Mouse (Mus musculus) left cerebral cortex, postnatal 14 days (tissue): ENCODE results near the gene Rplp2. TPM values are rescaled to one million over a fixed set of nuclear protein-coding genes. Genes with fewer than 3 reads are reported as not detected.
A peak's percentile ranks its signal among the peaks of the same experiment; 100 is the strongest.
"Not testable (repeated sequence)": the region's sequence is repeated elsewhere in the genome, so short reads cannot be mapped to it uniquely, and the experiment has no call there.

ENCODE experiments used
- DNase-seq, 2 experiments: peaks; one replicate each; pipeline ENCODE4 v3.0.0; 2021 to 2022; ENCODE audit warnings: low spot score in 2 of 2, mixed read lengths in 1 of 2
- intact Hi-C: fragments of 180-260 bp; cut with DNase I; formaldehyde crosslinking; loops from one replicate; pipeline ENCODE4 v1.15.1; 2025
- total RNA-seq, 2 experiments: library from RNA; stranded (reverse); gene quantifications; 2 replicates each; pipeline ENCODE4 v1.2.3; 2021

The Rplp2 gene
- total RNA-seq, 2 experiments from 2014 or later: 572 to 599 TPM

DNA sequence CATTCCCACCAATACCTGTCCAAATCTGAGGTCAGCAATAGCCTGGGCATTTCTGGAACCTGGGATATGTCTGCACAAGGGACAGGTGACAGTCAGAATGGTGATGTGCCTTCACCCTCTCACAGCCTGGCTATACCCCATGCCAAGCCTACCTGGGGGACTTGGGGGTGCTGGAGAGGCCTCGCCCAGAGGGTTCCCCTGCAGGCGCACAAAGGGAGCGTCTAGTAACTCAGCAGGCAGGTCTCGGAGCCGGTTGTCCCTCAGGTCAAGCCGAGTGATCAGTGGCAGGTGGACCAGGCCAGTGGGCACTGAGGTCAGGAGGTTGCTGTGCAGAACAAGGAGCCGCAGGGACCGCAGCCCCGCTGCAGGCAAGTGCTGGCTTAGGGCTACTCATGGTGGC is 5.7 kb upstream of the Rplp2 start:
- intact Hi-C loops: no loop called here
- no peak for DNase-seq

DNA sequence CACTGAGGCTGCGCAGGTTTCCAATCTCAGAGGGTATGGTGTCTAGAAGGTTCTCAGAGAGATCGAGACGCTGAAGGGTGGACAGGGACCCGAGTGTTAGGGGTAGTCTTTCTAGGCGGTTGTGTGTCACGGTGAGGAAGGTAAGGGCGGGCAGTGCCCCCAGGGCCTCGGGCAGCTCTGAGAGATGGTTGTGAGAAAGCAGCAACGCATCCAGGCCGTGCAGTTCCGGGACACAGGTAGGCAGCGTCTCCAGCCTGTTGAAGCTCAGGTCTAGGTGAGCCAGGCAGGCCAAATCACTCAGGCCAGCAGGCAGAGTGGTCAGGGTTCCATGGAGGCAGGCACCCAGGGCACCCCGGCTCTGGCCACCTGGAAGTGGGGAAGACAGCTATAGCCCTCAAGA is 5.0 kb upstream of the Rplp2 start:
- DNase-seq: no peak
- intact Hi-C loops: no loop called here

DNA sequence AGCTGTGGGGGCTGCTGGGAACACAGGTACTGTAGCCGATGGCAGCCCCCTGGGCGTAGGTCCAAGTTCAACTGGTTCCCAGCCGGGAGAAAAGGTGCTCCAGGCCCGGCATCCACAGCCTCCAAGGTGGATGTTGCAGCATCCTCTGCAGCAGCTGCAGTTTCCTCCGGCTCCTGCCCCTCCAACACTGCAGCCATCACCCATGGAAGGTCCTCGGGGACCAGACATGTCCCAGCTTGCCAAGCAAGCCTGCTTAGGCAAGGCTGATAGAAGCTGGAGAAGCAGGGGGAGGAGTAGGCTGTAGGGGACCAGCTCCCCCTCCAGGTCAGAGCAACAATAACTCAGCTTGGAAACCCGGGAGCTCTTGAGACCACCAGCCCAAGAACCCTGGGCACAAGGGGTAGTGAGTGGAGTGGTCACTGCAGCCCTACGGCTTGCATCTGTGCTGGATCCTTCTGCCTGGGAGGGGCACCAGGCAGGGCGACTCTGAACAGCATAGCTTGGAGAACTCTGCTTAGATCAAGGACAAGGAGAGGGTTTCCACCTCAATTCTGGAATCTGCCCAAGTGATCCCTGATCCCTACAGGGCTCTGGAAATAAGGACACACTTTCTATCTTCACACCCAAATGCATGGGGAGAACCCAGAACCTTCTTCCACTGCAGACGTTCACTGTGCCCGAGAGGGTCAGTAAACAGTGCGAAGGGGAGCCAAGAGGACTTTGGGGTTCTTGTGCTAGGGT is 3.9 kb upstream of the Rplp2 start:
- no peak for DNase-seq
- intact Hi-C loops: no loop called here

DNA sequence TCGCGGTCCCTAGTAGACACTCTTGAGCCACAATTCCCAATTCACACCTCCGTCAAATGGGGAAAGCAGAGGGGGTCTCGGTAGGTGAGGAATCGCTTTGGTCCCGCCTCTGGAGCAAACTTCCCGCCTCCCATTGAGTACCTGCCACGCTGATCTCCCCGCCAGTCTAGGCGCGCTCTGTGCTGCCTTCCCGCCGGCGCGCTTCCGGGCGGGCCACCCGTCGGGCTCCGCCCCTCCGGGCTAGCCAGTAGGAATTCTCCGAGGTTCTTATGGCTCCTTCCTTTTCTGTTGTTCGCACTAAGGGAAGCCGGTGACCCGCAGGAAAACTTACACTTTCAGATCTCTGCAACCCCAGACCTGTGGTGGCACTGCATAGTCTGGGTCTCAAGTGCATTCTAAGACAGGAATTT is 3.3 kb upstream of the Rplp2 start, which contains the start of gene Pidd1:
TSS of gene Pidd1 (minus strand) at position 198 of the 410 bp plus-strand sequence.
- no peak for DNase-seq
- intact Hi-C loops: no loop called here

DNA sequence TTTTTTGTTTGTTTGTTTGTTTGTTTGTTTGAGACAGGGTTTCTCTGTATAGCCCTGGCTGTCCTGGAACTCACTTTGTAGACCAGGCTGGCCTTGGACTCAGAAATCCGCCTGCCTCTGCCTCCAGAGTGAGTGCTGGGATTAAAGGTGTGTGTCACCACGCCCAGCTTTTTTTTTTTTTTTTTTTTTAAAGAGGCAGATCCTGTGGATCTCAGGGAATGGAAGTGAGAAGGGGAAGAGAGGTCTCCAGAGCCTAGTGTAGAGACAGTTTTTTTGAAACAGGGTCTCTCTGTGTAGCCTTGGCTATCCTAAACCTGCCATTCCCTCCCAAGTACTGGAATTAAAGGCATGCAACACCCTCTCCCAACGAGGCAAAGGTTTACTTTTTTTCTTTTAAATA is 796 bp upstream of the Rplp2 start:
- DNase-seq, intact Hi-C loops: not testable (repeated sequence)

DNA sequence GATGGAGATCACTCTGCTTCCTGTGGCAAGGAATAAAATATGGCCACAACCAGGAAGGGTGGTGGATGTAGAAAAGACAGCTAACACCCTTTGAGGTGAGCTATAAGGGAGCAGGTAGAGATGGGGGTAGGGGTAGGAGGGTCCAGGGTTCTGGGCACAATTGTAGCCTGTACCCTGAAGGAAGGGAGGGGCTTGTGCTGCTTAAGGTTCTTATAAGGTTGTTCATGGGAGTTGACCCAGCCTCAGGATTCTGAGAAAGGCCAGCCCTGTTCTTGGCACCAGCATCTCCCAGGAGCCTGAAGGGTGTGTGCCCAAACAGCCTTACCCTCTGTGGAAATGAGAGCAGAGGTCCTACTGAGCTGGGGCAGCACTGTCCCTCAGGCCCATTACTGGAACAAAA is 4.8 kb downstream of the Rplp2 start:
- intact Hi-C loops: no loop called here
- DNase-seq: no peak

DNA sequence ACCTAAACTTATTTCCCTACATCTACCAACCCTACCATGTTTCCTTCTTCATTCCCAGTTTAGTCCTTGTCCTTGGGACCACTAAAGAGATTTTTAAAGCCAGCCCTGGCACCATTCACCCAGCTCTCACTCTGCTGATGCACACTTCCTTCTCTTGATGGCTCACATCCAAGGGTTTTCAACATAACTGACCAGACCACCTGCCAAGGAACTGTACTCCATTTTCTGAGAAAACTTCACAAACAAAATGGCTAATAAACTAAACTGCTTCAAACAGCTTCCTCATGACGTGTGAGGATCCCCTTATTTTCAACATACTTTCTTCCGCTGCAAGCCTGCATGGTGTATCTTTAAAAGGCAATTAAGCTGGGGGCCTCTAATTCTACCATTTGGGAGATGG is 6.5 kb downstream of the Rplp2 start:
- intact Hi-C loops: no loop called here
- no peak for DNase-seq

DNA sequence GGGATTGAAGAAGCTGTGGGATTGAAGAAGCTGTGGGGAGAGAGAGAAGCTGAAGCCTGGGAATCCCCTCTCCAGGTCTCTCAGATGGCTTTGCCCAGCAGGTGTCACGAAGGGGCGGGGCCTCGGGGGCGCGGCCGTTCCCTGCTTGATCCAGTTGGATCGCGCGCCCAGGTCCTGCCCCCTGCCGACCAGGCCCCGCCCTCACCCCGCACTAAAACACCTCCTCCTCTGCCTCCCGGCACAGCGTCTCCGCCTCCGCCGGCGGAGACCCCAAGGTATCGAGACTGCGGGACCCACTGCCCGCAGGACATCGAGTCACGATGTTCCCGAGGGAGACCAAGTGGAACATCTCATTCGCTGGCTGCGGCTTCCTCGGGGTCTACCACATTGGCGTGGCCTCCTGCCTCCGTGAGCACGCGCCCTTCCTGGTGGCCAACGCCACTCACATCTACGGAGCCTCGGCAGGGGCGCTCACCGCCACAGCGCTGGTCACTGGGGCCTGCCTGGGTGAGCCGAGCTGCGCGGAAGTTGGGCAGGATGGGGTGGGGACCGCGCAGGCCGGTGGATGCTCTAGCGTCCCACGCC is 7.9 kb downstream of the Rplp2 start, which contains the start of gene Pnpla2:
TSS of gene Pnpla2 (plus strand) at position 232 of the 585 bp plus-strand sequence.
- intact Hi-C loops: no loop called here
- peak; percentile 93 to 95 for DNase-seq

DNA sequence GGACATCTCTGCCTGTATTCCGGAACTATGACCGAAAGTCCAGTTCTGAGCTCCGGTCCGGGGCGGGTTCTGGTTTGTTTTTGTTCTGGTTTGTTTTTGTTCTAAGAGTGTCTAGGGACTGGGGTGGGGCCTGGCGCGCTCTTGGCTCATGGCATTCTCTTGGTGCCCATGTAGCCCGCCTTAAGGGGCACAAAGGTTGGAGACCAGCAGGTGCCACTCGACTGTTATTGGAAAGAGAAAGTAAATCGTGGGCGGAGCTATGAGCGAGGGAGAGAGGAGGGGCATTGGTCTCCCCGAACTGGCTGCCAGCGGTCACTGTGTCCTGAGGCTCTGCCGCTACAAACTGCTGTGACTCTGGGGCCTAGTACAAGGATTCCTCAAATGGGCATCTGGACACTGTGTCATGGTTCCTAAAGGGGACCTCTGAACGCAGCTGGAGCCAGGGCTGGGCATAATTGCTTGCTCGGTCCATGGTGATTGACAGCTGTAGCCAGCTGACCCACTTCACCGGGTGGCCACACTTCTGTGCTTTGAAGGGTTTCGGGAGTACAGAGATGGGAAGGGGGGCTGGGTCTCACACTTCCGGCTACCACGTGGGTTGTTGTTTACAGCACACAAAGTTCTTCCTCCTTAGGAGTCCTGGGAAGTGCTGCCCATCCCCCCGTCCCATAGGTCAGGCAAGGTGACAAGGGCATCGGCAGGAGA is 8.6 kb downstream of the Rplp2 start:
- DNase-seq: peak; percentile 52 to 79

DNA sequence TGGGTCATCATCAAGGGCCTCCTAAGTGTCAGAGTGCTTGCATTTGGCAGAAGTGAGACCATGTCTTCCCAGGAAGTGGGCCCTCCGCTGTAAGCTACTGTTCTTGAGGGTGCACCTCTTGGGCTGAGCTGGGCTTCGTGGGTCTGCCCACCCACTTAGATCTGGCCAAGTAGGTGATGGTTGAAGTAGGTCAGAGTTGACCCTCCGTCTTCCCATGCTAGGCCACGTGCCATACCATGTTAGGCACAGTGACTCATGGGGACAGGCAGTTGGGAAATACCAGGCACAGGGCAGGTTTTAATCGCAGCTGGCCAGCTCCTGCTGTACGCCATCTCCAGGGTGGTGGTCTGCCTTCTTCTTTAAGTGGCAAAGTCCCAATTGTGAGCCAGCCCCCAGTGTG is 9.6 kb downstream of the Rplp2 start:
- intact Hi-C loops: no loop called here
- no peak for DNase-seq

More for the DNA sequence above, 8.6 kb downstream of the Rplp2 start:
- intact Hi-C loops: no loop called here

DNA sequence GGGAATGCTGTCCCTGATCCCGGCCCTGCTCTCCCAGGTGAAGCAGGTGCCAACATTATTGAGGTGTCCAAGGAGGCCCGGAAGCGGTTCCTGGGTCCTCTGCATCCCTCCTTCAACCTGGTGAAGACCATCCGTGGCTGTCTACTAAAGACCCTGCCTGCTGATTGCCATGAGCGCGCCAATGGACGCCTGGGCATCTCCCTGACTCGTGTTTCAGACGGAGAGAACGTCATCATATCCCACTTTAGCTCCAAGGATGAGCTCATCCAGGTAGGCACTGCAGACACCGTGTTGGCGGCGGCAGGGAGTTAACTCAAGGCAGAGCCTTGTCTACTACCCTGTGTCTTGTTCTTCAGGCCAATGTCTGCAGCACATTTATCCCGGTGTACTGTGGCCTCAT is 10.1 kb downstream of the Rplp2 start:
- intact Hi-C loops: no loop called here
- DNase-seq: no peak

DNA sequence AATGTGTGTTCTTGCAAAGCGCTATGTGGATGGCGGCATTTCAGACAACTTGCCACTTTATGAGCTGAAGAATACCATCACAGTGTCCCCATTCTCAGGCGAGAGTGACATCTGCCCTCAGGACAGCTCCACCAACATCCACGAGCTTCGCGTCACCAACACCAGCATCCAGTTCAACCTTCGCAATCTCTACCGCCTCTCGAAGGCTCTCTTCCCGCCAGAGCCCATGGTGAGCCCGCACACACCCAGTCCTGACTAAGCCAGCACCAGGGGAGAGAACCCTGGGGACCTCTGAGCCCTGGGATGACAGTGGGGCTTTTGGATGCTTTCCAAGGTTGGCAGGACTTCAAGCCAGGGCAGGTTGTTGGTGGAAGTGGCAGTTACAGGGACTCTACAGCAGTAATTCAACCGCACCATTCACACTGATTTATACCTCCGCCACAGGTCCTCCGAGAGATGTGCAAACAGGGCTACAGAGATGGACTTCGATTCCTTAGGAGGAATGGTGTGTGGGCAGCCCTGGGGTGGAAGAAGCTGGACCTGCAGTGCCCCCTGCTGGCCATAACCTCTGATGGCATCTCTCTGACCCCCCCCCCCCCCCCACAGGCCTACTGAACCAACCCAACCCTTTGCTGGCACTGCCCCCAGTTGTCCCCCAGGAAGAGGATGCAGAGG is 11.0 kb downstream of the Rplp2 start:
- DNase-seq: no peak
- intact Hi-C loops: no loop called here

DNA sequence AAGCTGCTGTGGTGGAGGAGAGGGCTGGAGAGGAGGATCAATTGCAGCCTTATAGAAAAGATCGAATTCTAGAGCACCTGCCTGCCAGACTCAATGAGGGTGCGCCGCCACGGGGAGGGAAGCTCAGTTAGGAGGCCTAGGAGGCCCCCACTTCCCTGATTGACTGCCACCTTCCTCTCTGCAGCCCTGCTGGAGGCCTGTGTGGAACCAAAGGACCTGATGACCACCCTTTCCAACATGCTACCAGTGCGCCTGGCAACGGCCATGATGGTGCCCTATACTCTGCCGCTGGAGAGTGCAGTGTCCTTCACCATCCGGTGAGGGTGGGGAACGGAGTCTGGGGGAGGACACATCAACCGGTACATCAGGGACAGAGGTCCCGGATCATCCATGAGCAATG is 11.5 kb downstream of the Rplp2 start:
- intact Hi-C loops: no loop called here
- DNase-seq: no peak

DNA sequence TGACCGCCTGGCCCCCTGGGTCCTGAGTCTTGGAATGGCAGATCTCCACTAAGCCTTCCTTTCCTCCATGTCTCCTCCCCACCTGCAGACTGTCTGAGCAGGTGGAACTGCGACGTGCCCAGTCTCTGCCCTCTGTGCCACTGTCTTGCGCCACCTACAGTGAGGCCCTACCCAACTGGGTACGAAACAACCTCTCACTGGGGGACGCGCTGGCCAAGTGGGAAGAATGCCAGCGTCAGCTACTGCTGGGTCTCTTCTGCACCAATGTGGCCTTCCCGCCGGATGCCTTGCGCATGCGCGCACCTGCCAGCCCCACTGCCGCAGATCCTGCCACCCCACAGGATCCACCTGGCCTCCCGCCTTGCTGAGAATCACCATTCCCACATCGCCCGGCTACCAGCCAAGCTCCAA is 12.1 kb downstream of the Rplp2 start:
- intact Hi-C loops: no loop called here
- no peak for DNase-seq

DNA sequence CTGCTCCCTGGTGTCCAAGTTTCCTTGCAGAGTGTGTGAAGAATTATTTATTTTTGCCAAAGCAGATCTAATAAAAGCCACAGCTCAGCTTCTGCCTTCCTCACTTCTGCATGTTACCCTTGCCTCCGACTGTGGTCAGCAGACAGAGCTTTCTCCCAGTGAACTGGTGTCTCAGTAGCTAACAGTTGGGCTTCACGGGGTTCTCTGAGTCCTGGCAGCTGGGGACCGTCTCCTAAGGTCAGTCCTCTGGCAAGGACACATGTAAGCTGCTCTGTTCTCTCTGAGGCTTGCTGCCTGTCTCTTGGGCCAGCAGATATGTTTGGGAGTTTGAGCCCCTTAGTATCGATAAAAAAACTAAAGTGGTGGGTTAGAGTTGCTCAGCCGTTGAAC is 12.8 kb downstream of the Rplp2 start:
- intact Hi-C loops: no loop called here
- DNase-seq: no peak

DNA sequence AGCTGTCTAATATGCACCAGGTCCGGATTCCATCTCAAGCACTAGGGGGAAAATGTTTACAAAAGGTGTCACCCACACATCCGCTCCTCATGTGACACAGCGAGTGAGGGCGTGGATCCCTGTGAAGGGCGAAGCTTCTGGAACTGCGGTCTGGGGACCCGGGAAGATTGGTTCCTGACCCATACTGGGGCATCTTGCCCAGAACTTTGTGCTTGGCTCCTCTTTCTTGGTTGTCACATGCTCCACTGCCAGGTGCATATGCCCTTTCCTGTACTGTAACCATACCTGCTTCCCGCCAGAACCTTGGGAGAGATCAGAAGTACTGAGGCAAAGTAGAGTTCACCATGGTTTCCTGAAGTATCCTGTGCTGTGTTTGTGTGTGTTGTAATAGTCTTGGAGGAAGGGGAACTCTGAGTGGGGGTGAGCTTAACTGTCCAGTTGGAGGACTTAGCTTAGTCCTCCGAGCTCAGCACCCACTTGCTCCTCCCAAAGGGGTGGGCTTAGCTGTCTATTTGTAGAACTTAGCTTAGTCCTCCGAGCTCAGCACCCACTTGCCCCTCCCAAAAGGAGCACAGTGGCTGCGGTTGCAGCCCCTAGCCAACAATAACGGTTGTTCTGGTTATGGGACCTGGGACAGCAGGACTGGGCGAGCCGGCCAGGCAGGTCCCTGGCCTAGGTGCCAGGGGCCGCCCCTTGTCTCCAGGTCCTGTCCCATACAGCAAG is 13.4 kb downstream of the Rplp2 start, which contains the start of gene Cracr2b:
TSS of gene Cracr2b (plus strand) at position 704 of the 723 bp plus-strand sequence.
- intact Hi-C loops: no loop called here
- no peak for DNase-seq

DNA sequence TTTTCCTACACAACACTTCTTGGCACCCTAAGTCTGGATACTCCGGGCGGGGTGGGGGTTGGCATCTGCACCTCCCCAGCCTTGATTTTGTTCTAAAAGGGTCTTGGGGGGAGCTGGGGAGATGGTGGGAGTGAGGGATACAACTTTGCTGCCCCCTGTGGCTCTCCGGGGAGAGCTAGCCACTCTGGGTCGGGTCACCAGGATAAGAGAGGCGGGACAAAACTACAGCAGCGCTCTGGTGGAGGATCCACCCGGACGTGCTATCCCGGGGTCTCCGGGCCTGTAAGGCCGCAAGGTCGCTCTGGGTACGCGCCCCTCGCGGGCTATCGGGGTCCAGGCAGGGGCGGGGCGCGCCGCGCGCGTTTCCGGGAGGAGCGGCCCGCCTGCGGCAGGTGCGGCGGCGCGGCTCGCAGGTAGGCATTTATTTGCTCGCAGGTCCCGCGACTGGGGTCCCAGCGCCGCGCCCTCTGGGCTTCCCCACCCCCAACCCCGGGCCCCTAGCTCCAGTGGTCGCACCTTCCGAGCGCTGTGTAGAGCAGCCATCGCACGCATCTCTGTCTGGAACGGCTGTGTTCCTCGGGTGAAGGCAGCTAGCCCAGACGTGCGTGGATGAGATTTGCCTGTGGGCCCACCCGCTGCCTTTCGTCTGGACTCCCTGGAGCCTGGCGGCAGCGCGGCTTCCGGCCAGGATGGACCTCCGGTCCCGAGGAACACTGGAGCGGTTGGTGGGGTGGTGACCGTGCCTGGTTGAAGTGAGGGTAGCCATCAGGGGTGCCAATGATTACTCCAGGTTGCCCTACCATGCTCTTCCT is 14.6 kb downstream of the Rplp2 start:
- intact Hi-C loops: no loop called here
- no peak for DNase-seq

DNA sequence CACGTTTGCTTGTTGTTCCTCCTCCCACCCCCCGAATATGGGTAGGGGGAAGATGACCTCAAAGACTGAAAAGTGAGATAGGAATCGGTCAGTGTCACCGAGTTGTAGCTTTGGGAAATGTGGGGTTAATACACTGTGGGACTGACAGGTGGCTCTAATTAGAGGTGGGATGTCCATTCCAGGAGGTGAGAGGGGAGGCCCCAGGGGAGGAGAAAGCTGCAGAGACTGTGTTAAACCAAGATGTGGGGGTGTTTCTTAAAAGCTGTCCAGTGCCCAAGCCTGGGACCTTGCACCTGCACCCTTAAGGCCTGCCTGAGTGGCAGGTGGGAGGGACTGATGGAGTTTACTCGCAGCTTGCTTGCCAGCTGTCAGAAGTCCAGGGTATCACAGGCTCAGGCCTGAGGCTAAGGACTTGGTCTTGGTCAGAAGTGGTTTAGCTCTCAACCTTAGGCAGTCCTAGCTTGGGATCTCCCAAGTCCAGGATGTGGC is 15.2 kb downstream of the Rplp2 start:
- intact Hi-C loops: no loop called here
- no peak for DNase-seq
